Mouse (Mus musculus) brown adipose tissue, adult 24 weeks (tissue): ENCODE results near the gene Stam. TPM values are rescaled to one million over a fixed set of nuclear protein-coding genes. Genes with fewer than 3 reads are reported as not detected.
"Not testable (repeated sequence)": the region's sequence is repeated elsewhere in the genome, so short reads cannot be mapped to it uniquely, and the experiment has no call there.

Experiments
- H3K27ac ChIP-seq: fragments of 200-500 bp; replicated peaks from 2 replicates; pipeline ENCODE4 v1.5.1; 2012; ENCODE audit warnings: low read depth, mild to moderate bottlenecking, low read length
- H3K4me1 ChIP-seq: fragments of 200-500 bp; 2 replicates; pipeline ENCODE4 v1.6.1; 2012; ENCODE audit warnings: low read length, mixed read lengths; ENCODE audit not compliant: control insufficient read depth, insufficient read depth, insufficient read length
- H3K4me3 ChIP-seq: fragments of 200-500 bp; 2 replicates; pipeline ENCODE4 v1.5.1; 2012; ENCODE audit warnings: low read depth, mild to moderate bottlenecking, low read length, moderate library complexity; ENCODE audit not compliant: insufficient read depth
- polyA plus RNA-seq: library from polyadenylated mRNA; stranded (reverse); fragments of >200 nt; gene quantifications from 2 replicates; pipeline ENCODE4 v1.2.4, GENCODE M21; 2012; ENCODE audit not compliant: missing spikeins, insufficient read depth, insufficient read length

Stam gene
- polyA plus RNA-seq, 1 experiment: 18.8 TPM

- not testable (repeated sequence) for H3K4me3 ChIP-seq, H3K4me1 ChIP-seq, H3K27ac ChIP-seq
These were observed 124.5 kb downstream of the Stam start for GRCm38 (mm10) chr2:14198325-14198903.

Other genes starting within 250 kb of the Stam start
- gene Hacd1, start 18.0 kb upstream of the Stam start, polyA plus RNA-seq: 24.9 and 28.1 TPM in 2 replicates
- gene Tmem236, start 100.4 kb downstream of the Stam start, polyA plus RNA-seq: not detected in 2 replicates
- 12.1 and 16.7 TPM in 2 replicates for gene Mrc1, start 155.3 kb downstream of the Stam start, polyA plus RNA-seq